In genomic region chr7:46084024-46084423, GRCm38 (mm10) we compare ENCODE assay signal across 19 mouse cellular contexts. TPM values are rescaled to one million over a fixed set of nuclear protein-coding genes. Genes with fewer than 3 reads are reported as not detected.
"Had no signal": no experiment of that assay in that cellular context is flagged by ENCODE, and none has a peak within 500 bp of the region (broad histone marks: within the 10 kb centered on the region; RNA-seq: fewer than 3 reads in every experiment).

No protein-coding gene starts in this region.

- H3K9ac ChIP-seq: liver, embryonic 14.5 days; lung, embryonic 14.5 days; midbrain, embryonic 12.5 days; neural tube, embryonic 12.5 days; neural tube, embryonic 15.5 days had no signal

- H3K4me1 ChIP-seq: midbrain, embryonic 12.5 days; neural tube, embryonic 12.5 days had no signal

- H3K27me3 ChIP-seq: neural tube, embryonic 12.5 days; neural tube, embryonic 15.5 days had no signal

- DNase-seq: lung, postnatal 36 days; midbrain, embryonic 14.5 days; retina, postnatal 1 day; right cerebral cortex, adult 18-20 months; right cerebral cortex, postnatal 25 days; right cerebral cortex, postnatal 4 days; spleen, adult 18-20 months; thymus, adult 18-20 months; thymus, postnatal 14 days; thymus, postnatal 36 days had no signal

- H3K4me2 ChIP-seq: lung, embryonic 14.5 days; midbrain, embryonic 12.5 days; neural tube, embryonic 12.5 days; neural tube, embryonic 15.5 days had no signal

- H3K27ac ChIP-seq: liver, embryonic 14.5 days; midbrain, embryonic 10.5 days; midbrain, embryonic 12.5 days; neural tube, embryonic 12.5 days; neural tube, embryonic 15.5 days had no signal

- ATAC-seq: midbrain, embryonic 16.5 days had no signal

- H3K4me3 ChIP-seq: midbrain, embryonic 10.5 days; midbrain, embryonic 12.5 days; myocyte; neural tube, embryonic 12.5 days; neural tube, embryonic 15.5 days had no signal

RNA-seq across cellular contexts. Expression of gene Kcnj11, which starts 16.5 kb away (rescaled TPM):
- polyA plus RNA-seq: lung, embryonic 14.5 days had no signal

RNA-seq across cellular contexts. Expression of gene Abcc6, which starts 53.9 kb away (rescaled TPM):
- polyA plus RNA-seq: myocyte; thymus, postnatal 0 days had no signal
